ENCODE assay signal across 8 mouse cellular contexts in the genomic region with DNA sequence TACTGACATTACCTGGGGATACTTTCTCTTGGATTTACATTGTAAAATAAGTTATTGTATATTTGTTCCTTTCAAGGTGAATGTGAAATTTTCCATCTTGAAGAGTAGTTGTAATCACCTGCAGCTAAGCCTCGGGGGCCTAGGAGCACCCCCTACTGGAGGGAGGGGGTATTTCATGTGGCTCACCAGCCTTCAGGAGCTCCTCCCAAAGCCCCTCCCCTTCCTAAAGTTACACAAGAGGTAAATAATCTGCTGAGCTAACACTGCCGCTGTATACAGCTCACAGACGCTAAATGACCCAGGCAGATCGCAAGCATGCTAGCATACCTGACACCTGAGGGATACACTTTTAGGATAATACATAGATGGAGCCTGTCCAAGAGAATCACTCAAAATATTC. TPM values are rescaled to one million over a fixed set of nuclear protein-coding genes. Genes with fewer than 3 reads are reported as not detected.
DNase-seq lines count a peak whose midpoint lies in the region; ATAC-seq and TF ChIP-seq lines count a peak whose summit lies in the region.

No protein-coding gene starts in this region.

- no peaks in the 10 kb centered on the region for H3K9me3 ChIP-seq in intestine, postnatal 0 days (ENCODE audit: control insufficient read depth)
- no peaks in the 10 kb centered on the region for H3K9me3 ChIP-seq in intestine, embryonic 15.5 days
- H3K9me3 ChIP-seq in ES-Bruce4 (replicated peaks; ENCODE audit: control insufficient read depth, insufficient read depth, low read length, poor library complexity, severe bottlenecking), result no peaks in the 10 kb centered on the region

- H3K4me2 ChIP-seq in intestine, postnatal 0 days (replicated peaks; ENCODE audit: low read depth), result no peak overlapping the region
- H3K4me2 ChIP-seq in intestine, embryonic 15.5 days (replicated peaks), result no peak overlapping the region

- no peak overlapping the region for H3K27ac ChIP-seq in intestine, postnatal 0 days (ENCODE audit: low read depth, low read length)
- H3K27ac ChIP-seq in intestine, embryonic 15.5 days, result no peak overlapping the region
- no peak overlapping the region for H3K27ac ChIP-seq in ES-Bruce4 (ENCODE audit: insufficient read depth, low read length)

- TF ChIP-seq POLR2A in ES-Bruce4 (IDR thresholded peaks at IDR 0.05; ENCODE audit: insufficient read depth, low read length), result no peak

- no peaks in the 10 kb centered on the region for H3K36me3 ChIP-seq in intestine, postnatal 0 days (ENCODE audit: control insufficient read depth, insufficient read depth)
- H3K36me3 ChIP-seq in intestine, embryonic 15.5 days, result no peaks in the 10 kb centered on the region
- H3K36me3 ChIP-seq in ES-Bruce4 (ENCODE audit: control insufficient read depth, insufficient read depth, low read length, poor library complexity, severe bottlenecking), result no peaks in the 10 kb centered on the region

- peak; percentile 67 for TF ChIP-seq CTCF in intestine, postnatal 0 days (IDR thresholded peaks at IDR 0.05; ENCODE audit: low read depth)
- TF ChIP-seq CTCF in ES-Bruce4 (IDR thresholded peaks at IDR 0.05; ENCODE audit: low read depth, low read length), result peak; percentile 61

- no peak overlapping the region for H3K9ac ChIP-seq in intestine, postnatal 0 days (ENCODE audit: low read depth, low read length)
- H3K9ac ChIP-seq in intestine, embryonic 15.5 days, result no peak overlapping the region
- H3K9ac ChIP-seq in ES-Bruce4 (ENCODE audit: low read depth, poor library complexity, severe bottlenecking), result no peak overlapping the region

- ATAC-seq in intestine, postnatal 0 days, result no peak
- ATAC-seq in intestine, embryonic 15.5 days, result no peak
- peak; percentile 95 for ATAC-seq in megakaryocyte, adult 5-6 weeks (ENCODE audit: poor library complexity, severe bottlenecking)

- intact Hi-C loops in gastrocnemius, postnatal 14 days (cut with DNase I; ENCODE audit: low total_unique reads), result no loop called here

- no peak overlapping the region for H3K4me3 ChIP-seq in intestine, postnatal 0 days (ENCODE audit: low read depth, low read length)
- H3K4me3 ChIP-seq in intestine, embryonic 15.5 days (replicated peaks), result no peak overlapping the region
- H3K4me3 ChIP-seq in ES-Bruce4 (ENCODE audit: low read depth, low read length), result no peak overlapping the region

- DNase-seq in embryo, embryonic 11 days, result peak; percentile 31
- peak; percentile 73 for DNase-seq in thymus, postnatal 4 days
- DNase-seq in cerebellum, adult 9-10 months, result no peak
- DNase-seq in gastrocnemius, postnatal 14 days, result no peak

- WGBS in intestine, postnatal 0 days, result 12% methylated on average over 4 of the region's 4 CpGs
- 17% methylated on average over 4 of the region's 4 CpGs for WGBS in intestine, embryonic 15.5 days

- H3K27me3 ChIP-seq in intestine, postnatal 0 days (replicated peaks; ENCODE audit: control insufficient read depth, insufficient read depth, low read length), result no peaks in the 10 kb centered on the region
- H3K27me3 ChIP-seq in intestine, embryonic 15.5 days (replicated peaks), result no peaks in the 10 kb centered on the region
- H3K27me3 ChIP-seq in ES-Bruce4 (ENCODE audit: control insufficient read depth, insufficient read depth, low read length, poor library complexity, severe bottlenecking), result no peaks in the 10 kb centered on the region

- TF ChIP-seq EP300 in ES-Bruce4 (IDR thresholded peaks at IDR 0.05; ENCODE audit: insufficient read depth, low read depth, low read length), result no peak

- no peaks in the 10 kb centered on the region for H3K4me1 ChIP-seq in intestine, postnatal 0 days (replicated peaks; ENCODE audit: control insufficient read depth, insufficient read depth, low read length)
- H3K4me1 ChIP-seq in intestine, embryonic 15.5 days (replicated peaks), result no peaks in the 10 kb centered on the region
- H3K4me1 ChIP-seq in ES-Bruce4 (ENCODE audit: control insufficient read depth, insufficient read depth, low read length), result no peaks in the 10 kb centered on the region

RNA-seq across cellular contexts. Expression of gene Fcrl5, which starts 27.4 kb away (rescaled TPM):
- polyA plus RNA-seq in intestine, postnatal 0 days (2015; fragmentation: Nextera tagmentation; extraction: Ambion mirVana), result not detected in 2 replicates
- not detected in 2 replicates for polyA plus RNA-seq in intestine, embryonic 15.5 days (2015; fragmentation: Nextera tagmentation; extraction: Ambion mirVana)
- polyA plus RNA-seq in ES-Bruce4 (2011; ENCODE audit: insufficient read depth, insufficient read length, low read depth, missing spikeins), result not detected in 2 replicates
- not detected in 2 replicates for total RNA-seq in megakaryocyte, adult 5-6 weeks (2015)
- not detected in 2 replicates for total RNA-seq in megakaryocyte, adult 5-6 weeks (2017)
- total RNA-seq in gastrocnemius, postnatal 14 days (2021), result not detected

RNA-seq across cellular contexts. Expression of gene Fcrl1, which starts 32.0 kb away (rescaled TPM):
- polyA plus RNA-seq in intestine, postnatal 0 days (2015; fragmentation: Nextera tagmentation; extraction: Ambion mirVana), result 0.25 and 0.59 TPM in 2 replicates
- 0.20 and 0.27 TPM in 2 replicates for polyA plus RNA-seq in intestine, embryonic 15.5 days (2015; fragmentation: Nextera tagmentation; extraction: Ambion mirVana)
- polyA plus RNA-seq in ES-Bruce4 (2011; ENCODE audit: insufficient read depth, insufficient read length, low read depth, missing spikeins), result not detected in 2 replicates
- 4.0 and 5.8 TPM in 2 replicates for total RNA-seq in megakaryocyte, adult 5-6 weeks (2015)
- 2.9 and 3.6 TPM in 2 replicates for total RNA-seq in megakaryocyte, adult 5-6 weeks (2017)
- total RNA-seq in gastrocnemius, postnatal 14 days (2021), result not detected

RNA-seq across cellular contexts. Expression of gene Cd5l, which starts 50.5 kb away (rescaled TPM):
- polyA plus RNA-seq in intestine, postnatal 0 days (2015; fragmentation: Nextera tagmentation; extraction: Ambion mirVana), result not detected in 2 replicates
- polyA plus RNA-seq in intestine, embryonic 15.5 days (2015; fragmentation: Nextera tagmentation; extraction: Ambion mirVana), result 0.50 and 0.98 TPM in 2 replicates
- polyA plus RNA-seq in ES-Bruce4 (2011; ENCODE audit: insufficient read depth, insufficient read length, low read depth, missing spikeins), result not detected in 2 replicates
- total RNA-seq in megakaryocyte, adult 5-6 weeks (2015), result 0.62 TPM in 1 of 2 replicates, not detected in the other
- total RNA-seq in megakaryocyte, adult 5-6 weeks (2017), result 0.70 and 1.7 TPM in 2 replicates
- total RNA-seq in gastrocnemius, postnatal 14 days (2021), result not detected

Comparison
In these comparisons a context has a peak if more than half of its experiments do, and no peak if none do; other contexts are left out.
1. DNase-seq: peak in embryo, embryonic 11 days (single experiment) and thymus, postnatal 4 days (single experiment); none in cerebellum, adult 9-10 months (single experiment) and gastrocnemius, postnatal 14 days (single experiment).